Comparison of ENCODE assay signal across 24 mouse cellular contexts in the genomic region with DNA sequence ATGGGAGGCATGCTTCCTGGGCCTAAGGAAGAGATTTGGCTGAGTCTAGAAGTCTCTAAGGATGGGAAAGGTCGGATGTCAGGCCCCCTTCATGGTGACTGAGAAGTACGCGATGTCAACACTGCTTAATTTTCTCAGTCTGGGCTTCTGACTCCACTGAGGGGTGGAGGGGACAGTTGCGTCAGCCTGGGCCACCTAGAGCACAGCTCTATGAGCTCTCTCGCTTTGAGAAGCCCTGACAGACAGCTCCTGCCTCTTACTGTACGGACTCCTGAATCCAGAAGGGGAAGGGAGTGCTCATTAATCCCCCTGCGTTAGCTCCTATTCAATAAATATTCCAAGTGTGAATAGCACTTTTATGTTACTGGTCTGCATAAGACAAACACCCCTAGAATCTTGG.
"Had no signal": no experiment of that assay in that cellular context is flagged by ENCODE, and none has a peak within 500 bp of the region (broad histone marks: within the 10 kb centered on the region; RNA-seq: fewer than 3 reads in every experiment).

No protein-coding gene starts in this region.

- H3K9ac ChIP-seq: limb, embryonic 13.5 days; liver, embryonic 14.5 days; neural tube, embryonic 12.5 days; neural tube, embryonic 15.5 days had no signal

- H3K9me3 ChIP-seq: limb, embryonic 10.5 days; limb, embryonic 13.5 days; megakaryocyte, embryonic 14.5 days; midbrain, embryonic 10.5 days; neural tube, embryonic 12.5 days; neural tube, embryonic 15.5 days had no signal

- H3K4me1 ChIP-seq: limb, embryonic 13.5 days; neural tube, embryonic 12.5 days; neural tube, embryonic 15.5 days had no signal

- H3K4me3 ChIP-seq: layer of hippocampus, adult 2 months; limb, embryonic 10.5 days; limb, embryonic 13.5 days; megakaryocyte, embryonic 14.5 days; midbrain, embryonic 10.5 days; neural tube, embryonic 12.5 days; neural tube, embryonic 15.5 days had no signal

- H3K36me3 ChIP-seq: limb, embryonic 10.5 days; limb, embryonic 13.5 days; midbrain, embryonic 10.5 days; neural tube, embryonic 12.5 days; neural tube, embryonic 15.5 days had no signal

- DNase-seq: kidney, adult 2 months; kidney, postnatal 25 days; layer of hippocampus, adult 9-11 months; lung, adult 2 months; lung, postnatal 14 days; midbrain, embryonic 14.5 days; right cerebral cortex, adult 18-20 months; right cerebral cortex, postnatal 14 days; right cerebral cortex, postnatal 4 days; thymus, adult 2 months; thymus, postnatal 14 days; thymus, postnatal 4 days had no signal

- H3K27ac ChIP-seq: kidney, postnatal 0 days; layer of hippocampus, adult 2 months; limb, embryonic 10.5 days; limb, embryonic 13.5 days; liver, embryonic 14.5 days; macrophage; midbrain, embryonic 10.5 days; neural tube, embryonic 12.5 days; neural tube, embryonic 15.5 days; stomach, postnatal 0 days had no signal

- H3K27me3 ChIP-seq: neural tube, embryonic 12.5 days; neural tube, embryonic 15.5 days had no signal

- ATAC-seq: inflammation-experienced regulatory T-cells, adult 6 months had no signal

- H3K4me2 ChIP-seq: limb, embryonic 13.5 days; neural tube, embryonic 12.5 days; neural tube, embryonic 15.5 days had no signal
